Mouse (Mus musculus): ENCODE results near the gene Gm6793. TPM values are rescaled to one million over a fixed set of nuclear protein-coding genes. Genes with fewer than 3 reads are reported as not detected.

Gm6793 gene
- polyA plus RNA-seq, 1 experiment from 2014 or later = 0.57 TPM

- 54% methylated on average over 7 of the region's 7 CpGs for WGBS
- Histone ChIP-seq H3K4me3 (replicated peaks; ENCODE audit: low read length) (no peak overlapping the region), H3K36me3 (ENCODE audit: control insufficient read depth, insufficient read depth, low read length) (no peaks in the 10 kb centered on the region), H3K9me3 (replicated peaks; ENCODE audit: control insufficient read depth, low read length) (no peaks in the 10 kb centered on the region), H3K4me1 (ENCODE audit: control insufficient read depth, insufficient read depth, low read length) (no peaks in the 10 kb centered on the region), H3K4me2 (ENCODE audit: low read depth, low read length) (no peak overlapping the region), H3K9ac (ENCODE audit: low read length) (no peak overlapping the region), H3K27ac (ENCODE audit: low read length) (no peak overlapping the region), H3K27me3 (ENCODE audit: control insufficient read depth, insufficient read depth, low read length) (no peaks in the 10 kb centered on the region)
- ATAC-seq (ENCODE audit: insufficient read depth, low FRiP score) = no peak
Measured at GRCm38 (mm10) chr8:112033071-112033470, 18.2 kb upstream of the Gm6793 start.

- H3K27ac ChIP-seq (ENCODE audit: low read length) = no peak overlapping the region
- no peak for ATAC-seq (ENCODE audit: insufficient read depth, low FRiP score)
- no peaks in the 10 kb centered on the region for H3K9me3 ChIP-seq (replicated peaks; ENCODE audit: control insufficient read depth, low read length)
- no peaks in the 10 kb centered on the region for H3K4me1 ChIP-seq (ENCODE audit: control insufficient read depth, insufficient read depth, low read length)
- no peak overlapping the region for H3K4me3 ChIP-seq (replicated peaks; ENCODE audit: low read length)
- no peaks in the 10 kb centered on the region for H3K27me3 ChIP-seq (ENCODE audit: control insufficient read depth, insufficient read depth, low read length)
- H3K36me3 ChIP-seq (ENCODE audit: control insufficient read depth, insufficient read depth, low read length) = no peaks in the 10 kb centered on the region
- H3K9ac ChIP-seq (ENCODE audit: low read length) = no peak overlapping the region
- H3K4me2 ChIP-seq (ENCODE audit: low read depth, low read length) = no peak overlapping the region
- 58% methylated on average over 6 of the region's 6 CpGs for WGBS
Measured at GRCm38 (mm10) chr8:112030663-112031062, 15.8 kb upstream of the Gm6793 start.

- no peak for ATAC-seq (ENCODE audit: insufficient read depth, low FRiP score)
- H3K9me3 ChIP-seq (replicated peaks; ENCODE audit: control insufficient read depth, low read length) = no peaks in the 10 kb centered on the region
- WGBS = 73% methylated on average over 7 of the region's 7 CpGs
- H3K27me3 ChIP-seq (ENCODE audit: control insufficient read depth, insufficient read depth, low read length) = no peaks in the 10 kb centered on the region
- no peak overlapping the region for H3K4me3 ChIP-seq (replicated peaks; ENCODE audit: low read length)
- H3K4me2 ChIP-seq (ENCODE audit: low read depth, low read length) = no peak overlapping the region
- H3K4me1 ChIP-seq (ENCODE audit: control insufficient read depth, insufficient read depth, low read length) = no peaks in the 10 kb centered on the region
- H3K36me3 ChIP-seq (ENCODE audit: control insufficient read depth, insufficient read depth, low read length) = no peaks in the 10 kb centered on the region
- H3K27ac ChIP-seq (ENCODE audit: low read length) = no peak overlapping the region
- H3K9ac ChIP-seq (ENCODE audit: low read length) = no peak overlapping the region
Measured at GRCm38 (mm10) chr8:112029455-112029854, 14.6 kb upstream of the Gm6793 start.

GRCm38 (mm10) chr8:112011816-112012242 is 3.0 kb downstream of the Gm6793 start:
- peak overlapping the region; percentile 98 for H3K4me3 ChIP-seq (replicated peaks; ENCODE audit: low read length)
- peak; percentile 55 for ATAC-seq (ENCODE audit: insufficient read depth, low FRiP score)
- peak overlapping the region; percentile 94 for H3K9ac ChIP-seq (ENCODE audit: low read length)
- no peaks in the 10 kb centered on the region for H3K9me3 ChIP-seq (replicated peaks; ENCODE audit: control insufficient read depth, low read length)
- no peaks in the 10 kb centered on the region for H3K27me3 ChIP-seq (ENCODE audit: control insufficient read depth, insufficient read depth, low read length)
- peaks cover 16% of the 10 kb centered on the region for H3K4me1 ChIP-seq (ENCODE audit: control insufficient read depth, insufficient read depth, low read length)
- H3K4me2 ChIP-seq (ENCODE audit: low read depth, low read length) = peak overlapping the region; percentile 69
- H3K36me3 ChIP-seq (ENCODE audit: control insufficient read depth, insufficient read depth, low read length) = no peaks in the 10 kb centered on the region; the same call in 1 of the 2 replicates
- under 1% methylated on average over 39 of the region's 40 CpGs for WGBS
- H3K27ac ChIP-seq (ENCODE audit: low read length) = peak overlapping the region; percentile 68

- peak within 1 kb of the TSS; percentile 98 for H3K4me3 ChIP-seq (replicated peaks; ENCODE audit: low read length)
- peak within 1 kb of the TSS; percentile 94 for H3K9ac ChIP-seq (ENCODE audit: low read length)
- no peaks in the 10 kb centered on the region; the same call in 1 of the 2 replicates for H3K36me3 ChIP-seq (ENCODE audit: control insufficient read depth, insufficient read depth, low read length)
- no peaks in the 10 kb centered on the region for H3K9me3 ChIP-seq (replicated peaks; ENCODE audit: control insufficient read depth, low read length)
- peaks cover 16% of the 10 kb centered on the region for H3K4me1 ChIP-seq (ENCODE audit: control insufficient read depth, insufficient read depth, low read length)
- peak within 1 kb of the TSS; percentile 68 for H3K27ac ChIP-seq (ENCODE audit: low read length)
- no peaks in the 10 kb centered on the region for H3K27me3 ChIP-seq (ENCODE audit: control insufficient read depth, insufficient read depth, low read length)
- under 1% methylated on average over 61 of the region's 61 CpGs for WGBS
- peak; percentile 94 for ATAC-seq (ENCODE audit: insufficient read depth, low FRiP score)
- peak within 1 kb of the TSS; percentile 92 for H3K4me2 ChIP-seq (ENCODE audit: low read depth, low read length)
Measured at GRCm38 (mm10) chr8:112010997-112011815, 3.6 kb downstream of the Gm6793 start, which contains the start of the genes Kars and Terf2ip. Kars (minus strand) TSS chr8:112011323. Terf2ip (plus strand) TSS chr8:112011398.

- no peak overlapping the region for H3K4me2 ChIP-seq (ENCODE audit: low read depth, low read length)
- WGBS = 91% methylated on average over 7 of the region's 7 CpGs
- H3K4me3 ChIP-seq (replicated peaks; ENCODE audit: low read length) = no peak overlapping the region
Measured at GRCm38 (mm10) chr8:112009558-112009957, 5.3 kb downstream of the Gm6793 start.

GRCm38 (mm10) chr8:112007669-112008068 is 7.2 kb downstream of the Gm6793 start:
- Histone ChIP-seq H3K9me3 (replicated peaks; ENCODE audit: control insufficient read depth, low read length) (no peaks in the 10 kb centered on the region), H3K27me3 (ENCODE audit: control insufficient read depth, insufficient read depth, low read length) (no peaks in the 10 kb centered on the region), H3K27ac (ENCODE audit: low read length) (no peak overlapping the region), H3K36me3 (ENCODE audit: control insufficient read depth, insufficient read depth, low read length) (peaks cover 17% of the 10 kb centered on the region), H3K4me2 (ENCODE audit: low read depth, low read length) (no peak overlapping the region), H3K4me1 (ENCODE audit: control insufficient read depth, insufficient read depth, low read length) (peaks cover 10% of the 10 kb centered on the region), H3K4me3 (replicated peaks; ENCODE audit: low read length) (no peak overlapping the region), H3K9ac (ENCODE audit: low read length) (no peak overlapping the region)
- WGBS = 92% methylated on average over 2 of the region's 2 CpGs
- no peak for ATAC-seq (ENCODE audit: insufficient read depth, low FRiP score)

More at GRCm38 (mm10) chr8:112009558-112009957, 5.3 kb downstream of the Gm6793 start:
- no peaks in the 10 kb centered on the region for H3K27me3 ChIP-seq (ENCODE audit: control insufficient read depth, insufficient read depth, low read length)
- no peak overlapping the region for H3K27ac ChIP-seq (ENCODE audit: low read length)
- peaks cover 7% of the 10 kb centered on the region for H3K36me3 ChIP-seq (ENCODE audit: control insufficient read depth, insufficient read depth, low read length)
- H3K4me1 ChIP-seq (ENCODE audit: control insufficient read depth, insufficient read depth, low read length) = peaks cover 16% of the 10 kb centered on the region
- ATAC-seq (ENCODE audit: insufficient read depth, low FRiP score) = no peak
- H3K9me3 ChIP-seq (replicated peaks; ENCODE audit: control insufficient read depth, low read length) = no peaks in the 10 kb centered on the region
- H3K9ac ChIP-seq (ENCODE audit: low read length) = no peak overlapping the region

- peaks cover 36% of the 10 kb centered on the region for H3K36me3 ChIP-seq (ENCODE audit: control insufficient read depth, insufficient read depth, low read length)
- no peak for ATAC-seq (ENCODE audit: insufficient read depth, low FRiP score)
- no peak overlapping the region for H3K9ac ChIP-seq (ENCODE audit: low read length)
- no peak overlapping the region for H3K4me2 ChIP-seq (ENCODE audit: low read depth, low read length)
- H3K4me3 ChIP-seq (replicated peaks; ENCODE audit: low read length) = no peak overlapping the region
- H3K27ac ChIP-seq (ENCODE audit: low read length) = no peak overlapping the region
- no peaks in the 10 kb centered on the region for H3K27me3 ChIP-seq (ENCODE audit: control insufficient read depth, insufficient read depth, low read length)
- 87% methylated on average over 6 of the region's 6 CpGs for WGBS
- H3K9me3 ChIP-seq (replicated peaks; ENCODE audit: control insufficient read depth, low read length) = no peaks in the 10 kb centered on the region
- H3K4me1 ChIP-seq (ENCODE audit: control insufficient read depth, insufficient read depth, low read length) = peaks cover 5% of the 10 kb centered on the region; the same call in 1 of the 2 replicates
Measured at GRCm38 (mm10) chr8:112005601-112006000, 9.2 kb downstream of the Gm6793 start.

GRCm38 (mm10) chr8:112004754-112005153 is 10.1 kb downstream of the Gm6793 start:
- Histone ChIP-seq H3K36me3 (ENCODE audit: control insufficient read depth, insufficient read depth, low read length) (peaks cover 42% of the 10 kb centered on the region), H3K4me1 (ENCODE audit: control insufficient read depth, insufficient read depth, low read length) (no peaks in the 10 kb centered on the region), H3K27me3 (ENCODE audit: control insufficient read depth, insufficient read depth, low read length) (no peaks in the 10 kb centered on the region), H3K4me2 (ENCODE audit: low read depth, low read length) (no peak overlapping the region), H3K4me3 (replicated peaks; ENCODE audit: low read length) (no peak overlapping the region), H3K27ac (ENCODE audit: low read length) (no peak overlapping the region), H3K9ac (ENCODE audit: low read length) (no peak overlapping the region), H3K9me3 (replicated peaks; ENCODE audit: control insufficient read depth, low read length) (no peaks in the 10 kb centered on the region)
- ATAC-seq (ENCODE audit: insufficient read depth, low FRiP score) = no peak

Data from stomach, embryonic 16.5 days (tissue).